Mouse (Mus musculus) B cell, adult 67 days (primary cell): ENCODE data around the gene Ptbp3. TPM values are rescaled to one million over a fixed set of nuclear protein-coding genes. Genes with fewer than 3 reads are reported as not detected.

Experiments used
- total RNA-seq, 2 experiments: library from RNA; stranded (reverse); gene quantifications; 4 replicates each; pipeline ENCODE4 v1.2.4; 2023

The Ptbp3 gene
- 100 to 1,000 TPM; 323 to 324 TPM for total RNA-seq

DNA sequence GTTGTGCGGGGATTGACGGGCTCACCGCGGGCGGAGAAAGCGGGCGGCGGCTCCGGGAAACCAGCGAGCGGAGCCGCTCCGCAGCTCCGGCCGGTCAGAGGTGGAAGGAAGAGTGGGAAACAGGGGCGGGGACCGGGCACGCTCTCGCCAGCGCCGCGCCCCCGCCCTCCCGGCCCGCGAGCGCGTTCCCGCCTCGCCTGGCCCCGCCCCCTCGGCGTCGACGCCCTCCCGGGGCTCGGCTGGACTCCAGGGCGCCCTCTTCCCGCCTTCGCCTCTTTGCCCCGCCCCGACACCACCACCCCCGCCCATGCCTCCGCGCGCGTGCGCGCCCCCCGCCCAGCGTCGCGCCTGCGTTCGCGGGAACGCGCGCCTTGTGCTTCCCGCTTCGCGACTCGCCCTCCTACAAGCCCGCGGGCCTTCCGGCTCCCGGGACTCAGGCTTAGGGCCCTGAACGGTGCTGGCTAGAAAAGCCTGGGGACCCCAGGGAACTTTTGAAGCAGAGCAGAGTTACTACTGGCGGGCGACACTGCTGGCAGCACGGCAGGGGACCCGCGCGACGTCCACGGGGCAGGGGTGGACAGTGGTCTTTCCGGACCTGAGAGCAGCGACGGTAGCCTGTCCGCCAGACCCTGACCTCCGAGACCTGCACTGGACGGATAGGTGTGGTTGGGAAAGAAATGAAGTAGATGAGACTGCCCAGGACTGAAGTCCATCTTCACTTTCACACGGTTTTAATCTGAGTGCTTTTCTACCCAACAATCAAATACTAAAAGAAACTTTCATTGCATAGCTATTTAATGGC is at the start of gene Ptbp3:
Ptbp3 (minus strand) TSS at position 190 of the 802 bp plus-strand sequence.

DNA sequence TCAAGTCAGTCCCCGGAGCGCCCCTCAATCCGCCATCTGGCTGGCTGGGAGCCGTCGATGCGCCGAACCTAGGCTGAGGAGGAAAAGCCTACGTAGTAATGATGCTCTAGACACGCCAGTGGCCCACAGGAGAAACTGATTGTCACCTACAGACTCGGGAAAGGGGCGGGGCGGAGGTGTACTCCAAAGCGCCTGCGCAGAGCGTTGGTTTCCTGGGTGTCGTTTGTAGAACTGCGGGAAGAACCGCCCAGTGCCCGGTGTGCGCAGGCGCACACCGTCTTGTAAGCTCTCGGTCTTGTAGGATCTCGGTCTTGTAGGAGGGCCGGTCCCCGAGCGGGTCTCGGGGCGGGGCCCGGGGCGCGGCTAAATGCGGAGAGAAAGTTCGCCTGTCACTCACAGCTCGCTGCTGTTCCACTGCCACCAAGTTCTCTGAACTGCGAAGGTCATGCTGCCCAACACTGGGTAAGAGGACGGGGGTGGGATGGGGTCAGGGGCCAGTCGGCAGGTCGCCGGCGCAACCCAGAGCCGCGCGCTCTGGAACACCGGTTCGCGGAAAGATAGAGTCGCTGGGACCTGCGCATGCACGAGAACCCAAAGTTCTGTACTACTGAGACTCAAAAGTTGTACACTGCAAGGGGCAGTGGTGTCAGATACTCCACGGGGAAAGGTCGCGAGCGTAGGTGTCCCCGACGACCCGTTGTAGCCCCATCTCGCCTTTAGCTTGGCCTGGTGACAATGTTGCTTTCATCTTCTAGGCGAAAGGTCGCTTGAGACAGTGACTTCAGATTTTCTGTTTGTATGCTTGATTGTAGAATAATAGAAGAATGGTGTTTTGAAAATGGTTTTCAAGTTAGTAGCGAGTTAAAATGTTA is 32.4 kb upstream of the Ptbp3 start, which contains the start of gene Hsdl2:
Hsdl2 (plus strand) TSS at position 250 of the 872 bp plus-strand sequence.

DNA sequence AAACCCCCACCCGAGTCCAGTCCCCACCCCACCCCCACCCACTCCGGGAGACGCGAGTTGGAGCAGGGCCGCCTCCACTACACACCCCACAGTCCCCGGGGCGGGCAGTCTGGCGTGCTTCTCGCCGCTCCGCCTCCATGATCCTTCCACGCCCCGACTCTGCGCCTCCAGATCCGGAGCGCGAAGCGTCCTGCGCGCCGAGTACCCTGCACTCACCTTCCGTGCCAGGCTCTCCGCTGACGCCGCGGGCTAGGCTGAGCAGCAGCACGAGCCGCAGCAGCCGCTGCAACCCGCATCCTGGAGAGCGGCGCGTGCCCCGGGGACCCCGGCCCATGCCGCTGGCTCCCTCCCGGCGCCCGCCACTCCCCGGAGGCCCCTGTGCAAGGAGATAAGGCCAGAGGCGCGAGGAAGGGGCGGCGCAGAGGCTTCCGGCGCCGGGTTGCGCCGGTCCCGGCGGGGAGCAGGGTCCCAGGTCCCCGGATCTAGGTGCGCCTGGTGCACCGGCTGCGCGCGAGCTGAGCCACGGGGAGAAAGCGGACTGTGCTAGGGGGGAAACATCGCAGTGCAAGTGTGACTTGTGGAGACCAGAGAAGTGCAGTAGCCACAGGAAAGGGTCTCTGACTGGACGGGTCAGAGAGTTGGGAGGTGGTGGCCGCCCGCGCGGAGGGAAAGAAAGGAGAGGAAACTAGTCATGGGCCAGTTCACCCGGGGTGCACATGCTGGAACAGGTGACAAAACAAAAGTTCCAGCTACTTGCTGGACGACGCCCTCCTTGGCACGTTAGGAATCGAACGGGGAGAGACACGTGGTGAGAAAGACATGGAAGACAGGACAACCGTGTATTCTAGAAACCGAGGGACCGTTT is 110.9 kb downstream of the Ptbp3 start, which contains the start of gene Susd1:
Susd1 (minus strand) TSS at position 644 of the 865 bp plus-strand sequence.

Other genes starting within 250 kb of the Ptbp3 start
- gene Susd1, start 110.7 kb downstream of the Ptbp3 start, total RNA-seq = 10 to 100 TPM; 86.2 to 87.3 TPM
- 10 to 100 TPM; 15.3 to 19.7 TPM for gene Hsdl2, start 32.2 kb upstream of the Ptbp3 start, total RNA-seq
- 10 to 100 TPM; 20.3 to 20.6 TPM for gene E130308A19Rik, start 76.8 kb upstream of the Ptbp3 start, total RNA-seq